Comparison of ENCODE assay signal across 9 mouse cellular contexts in genomic region chr13:97442283-97442682, GRCm38 (mm10).
DNase-seq lines count a peak whose midpoint lies in the region; ATAC-seq and TF ChIP-seq lines count a peak whose summit lies in the region.
"Had no signal": no experiment of that assay in that cellular context is flagged by ENCODE, and none has a peak within 500 bp of the region (broad histone marks: within the 10 kb centered on the region; RNA-seq: fewer than 3 reads in every experiment).

No protein-coding gene starts in this region.

- peak overlapping the region; percentile 79 for H3K27ac ChIP-seq in kidney, embryonic 15.5 days
- peak overlapping the region; percentile 92 for H3K27ac ChIP-seq in liver, postnatal 0 days (ENCODE audit: low read depth)
- H3K27ac ChIP-seq in stomach, embryonic 15.5 days = peak overlapping the region; percentile 51
- H3K27ac ChIP-seq: liver, embryonic 14.5 days had no signal

- WGBS in kidney, embryonic 15.5 days = 36% methylated on average over 10 of the region's 10 CpGs
- 17% methylated on average over 10 of the region's 10 CpGs for WGBS in liver, postnatal 0 days (ENCODE audit: insufficient replicate concordance)
- WGBS in stomach, embryonic 15.5 days = 38% methylated on average over 10 of the region's 10 CpGs

- TF ChIP-seq EP300 in liver, postnatal 0 days (IDR thresholded peaks at IDR 0.05; ENCODE audit: low read depth) = no peak

- H3K36me3 ChIP-seq in kidney, embryonic 15.5 days = no peaks in the 10 kb centered on the region
- no peaks in the 10 kb centered on the region for H3K36me3 ChIP-seq in liver, postnatal 0 days (replicated peaks; ENCODE audit: insufficient read depth, low read length)
- H3K36me3 ChIP-seq in stomach, embryonic 15.5 days = no peaks in the 10 kb centered on the region

- peak overlapping the region; percentile 20 for H3K4me2 ChIP-seq in kidney, embryonic 15.5 days
- peak overlapping the region; percentile 44; the same call in 1 of the 2 replicates for H3K4me2 ChIP-seq in liver, postnatal 0 days (ENCODE audit: low read depth, low read length)
- 0 out of 2 replicates have a peak overlapping the region, but pooled peaks have one; percentile 3 for H3K4me2 ChIP-seq in stomach, embryonic 15.5 days

- intact Hi-C loops in heart, postnatal 10 days (cut with DNase I) = no loop called here
- intact Hi-C loops in gastrocnemius, postnatal 36 days (cut with DNase I) = no loop called here

- no peak for DNase-seq in kidney, adult 8-10 months
- peak; percentile 51 for DNase-seq in ZHBTc4 (ENCODE audit: low read depth, low spot score)
- DNase-seq in heart, postnatal 10 days = peak; percentile 18 to 22
- peak; percentile 23 for DNase-seq in liver, postnatal 0 days
- no peak for DNase-seq in right cerebral cortex, postnatal 14 days
- DNase-seq in gastrocnemius, postnatal 36 days = no peak

- H3K4me1 ChIP-seq in kidney, embryonic 15.5 days = peaks cover 45% of the 10 kb centered on the region
- H3K4me1 ChIP-seq in liver, postnatal 0 days (ENCODE audit: insufficient read depth) = peaks cover 45% of the 10 kb centered on the region
- H3K4me1 ChIP-seq in stomach, embryonic 15.5 days = peaks cover 23% of the 10 kb centered on the region

- H3K27me3 ChIP-seq in kidney, embryonic 15.5 days = no peaks in the 10 kb centered on the region
- no peaks in the 10 kb centered on the region for H3K27me3 ChIP-seq in liver, postnatal 0 days (ENCODE audit: insufficient read depth, low read length)
- H3K27me3 ChIP-seq in stomach, embryonic 15.5 days (replicated peaks) = no peaks in the 10 kb centered on the region

- H3K4me3 ChIP-seq in kidney, embryonic 15.5 days (replicated peaks) = no peak overlapping the region
- no peak overlapping the region for H3K4me3 ChIP-seq in liver, postnatal 0 days (ENCODE audit: low read depth, low read length)
- no peak overlapping the region for H3K4me3 ChIP-seq in stomach, embryonic 15.5 days (replicated peaks)

- ATAC-seq in kidney, embryonic 15.5 days (replicated peaks; ENCODE audit: low FRiP score) = no peak; the same call in 1 of the 2 replicates
- ATAC-seq in liver, postnatal 0 days = no peak
- ATAC-seq in stomach, embryonic 15.5 days (ENCODE audit: insufficient read depth, low FRiP score, low read depth) = no peak

- no peak for TF ChIP-seq CTCF in liver, postnatal 0 days (IDR thresholded peaks at IDR 0.05; ENCODE audit: low read depth)

- no peak overlapping the region for H3K9ac ChIP-seq in kidney, embryonic 15.5 days
- peak overlapping the region; percentile 17; the same call in 1 of the 2 replicates for H3K9ac ChIP-seq in liver, postnatal 0 days (replicated peaks)
- H3K9ac ChIP-seq in stomach, embryonic 15.5 days = no peak overlapping the region
- H3K9ac ChIP-seq: liver, embryonic 14.5 days had no signal

- H3K9me3 ChIP-seq in kidney, embryonic 15.5 days (replicated peaks) = no peaks in the 10 kb centered on the region
- no peaks in the 10 kb centered on the region for H3K9me3 ChIP-seq in liver, postnatal 0 days (ENCODE audit: low read length)
- no peaks in the 10 kb centered on the region for H3K9me3 ChIP-seq in stomach, embryonic 15.5 days

Comparison
In these comparisons a context has a peak if more than half of its experiments do, and no peak if none do; other contexts are left out.
1. DNase-seq: peak in ZHBTc4 (single experiment), heart, postnatal 10 days (2 of 2) and liver, postnatal 0 days (single experiment); none in kidney, adult 8-10 months (0 of 2), right cerebral cortex, postnatal 14 days (single experiment) and gastrocnemius, postnatal 36 days (0 of 2).
2. Peak in every context shown above with its lines, with median percentiles within 50 percentile points of each other: H3K27ac ChIP-seq and H3K4me2 ChIP-seq.